Mouse (Mus musculus) gastrocnemius, adult 2 months (tissue): ENCODE results near the gene Krt18. TPM values are rescaled to one million over a fixed set of nuclear protein-coding genes. Genes with fewer than 3 reads are reported as not detected.
"Not testable (repeated sequence)": the region's sequence is repeated elsewhere in the genome, so short reads cannot be mapped to it uniquely, and the experiment has no call there.

ENCODE experiments used
- DNase-seq: peaks from one replicate; pipeline ENCODE4 v3.0.0; 2022
- H3K27ac ChIP-seq: fragments of 200-600 bp; 2 replicates; pipeline ENCODE4 v1.8.1; 2022; ENCODE audit warnings: mild to moderate bottlenecking
- H3K4me3 ChIP-seq: fragments of 200-600 bp; 2 replicates; pipeline ENCODE4 v1.8.1; 2022; ENCODE audit warnings: mild to moderate bottlenecking, moderate library complexity
- CTCF ChIP-seq: fragments of 200-600 bp; IDR thresholded peaks from 2 replicates; pipeline ENCODE4 v1.8.1; 2022; ENCODE audit warnings: antibody characterized with exemption, mild to moderate bottlenecking, moderate library complexity
- intact Hi-C: fragments of 180-260 bp; cut with DNase I; formaldehyde crosslinking; loops from one replicate; pipeline ENCODE4 v1.15.1; 2025
- long read RNA-seq, 2 experiments: library from polyadenylated mRNA; stranded (forward); transcript quantifications; one replicate each; pipeline ENCODE4 v2.0.0; 2021
- total RNA-seq, 2 experiments: library from RNA; stranded (reverse); gene quantifications; 2 replicates each; pipeline ENCODE4 v1.2.3; 2021

Gene Krt18
- total RNA-seq: under 1 TPM in 1 of 2 experiments, not detected in 1; 0.33 TPM
- long read RNA-seq, experiment 1: 0 reads
- long read RNA-seq, experiment 2: 0 reads

DNA sequence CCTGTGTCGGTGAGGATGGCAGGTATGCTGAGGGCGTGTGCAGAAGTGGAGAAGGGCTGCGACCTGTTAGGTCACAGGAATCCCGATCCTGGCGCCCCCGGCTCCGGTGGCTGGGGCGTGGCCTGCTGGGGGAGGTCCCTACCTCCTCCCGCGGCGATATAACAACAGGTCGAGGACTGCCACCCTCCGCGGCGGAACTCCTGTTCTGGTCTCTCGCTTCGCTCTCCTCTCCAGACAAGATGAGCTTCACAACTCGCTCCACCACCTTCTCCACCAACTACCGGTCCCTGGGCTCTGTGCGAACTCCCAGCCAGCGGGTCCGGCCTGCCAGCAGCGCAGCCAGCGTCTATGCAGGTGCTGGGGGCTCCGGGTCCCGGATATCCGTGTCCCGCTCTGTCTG lies at the start of gene Krt18:
Gene Krt18, plus strand, starts transcription at position 141 of the 400 bp plus-strand sequence.
- no peak for TF ChIP-seq CTCF
- intact Hi-C loops: no loop called here
- DNase-seq: no peak
- Histone ChIP-seq H3K27ac (no peak within 1 kb of the TSS), H3K4me3 (peak within 1 kb of the TSS; percentile 51)

DNA sequence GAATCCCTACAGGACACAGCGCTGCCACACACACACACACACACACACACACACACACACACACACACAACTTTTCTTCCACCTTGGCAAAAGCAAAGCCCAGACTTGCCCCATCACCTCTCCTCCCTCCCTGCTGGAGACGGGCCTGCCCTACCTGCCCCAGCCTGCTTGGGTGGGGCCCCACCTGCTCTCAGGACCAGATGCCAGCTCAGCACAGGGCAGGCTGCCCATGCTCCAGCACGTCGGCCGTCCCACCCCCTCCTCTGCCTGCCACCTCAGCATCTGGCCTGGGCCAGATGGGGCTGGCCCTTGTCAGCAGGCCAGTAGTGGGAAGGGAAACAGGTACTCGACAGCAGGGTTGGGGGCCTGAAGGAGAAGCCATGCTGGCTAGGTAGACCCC lies 47.1 kb upstream of the Krt18 start:
- intact Hi-C loops: loop anchor here (5.0 kb wide), 1 partner anchor 654 kb away; no protein-coding TSS in a partner anchor
- Histone ChIP-seq H3K27ac (peak overlapping the region; percentile 63), H3K4me3 (no peak overlapping the region)
- no peak for TF ChIP-seq CTCF
- DNase-seq: peak; percentile 75

DNA sequence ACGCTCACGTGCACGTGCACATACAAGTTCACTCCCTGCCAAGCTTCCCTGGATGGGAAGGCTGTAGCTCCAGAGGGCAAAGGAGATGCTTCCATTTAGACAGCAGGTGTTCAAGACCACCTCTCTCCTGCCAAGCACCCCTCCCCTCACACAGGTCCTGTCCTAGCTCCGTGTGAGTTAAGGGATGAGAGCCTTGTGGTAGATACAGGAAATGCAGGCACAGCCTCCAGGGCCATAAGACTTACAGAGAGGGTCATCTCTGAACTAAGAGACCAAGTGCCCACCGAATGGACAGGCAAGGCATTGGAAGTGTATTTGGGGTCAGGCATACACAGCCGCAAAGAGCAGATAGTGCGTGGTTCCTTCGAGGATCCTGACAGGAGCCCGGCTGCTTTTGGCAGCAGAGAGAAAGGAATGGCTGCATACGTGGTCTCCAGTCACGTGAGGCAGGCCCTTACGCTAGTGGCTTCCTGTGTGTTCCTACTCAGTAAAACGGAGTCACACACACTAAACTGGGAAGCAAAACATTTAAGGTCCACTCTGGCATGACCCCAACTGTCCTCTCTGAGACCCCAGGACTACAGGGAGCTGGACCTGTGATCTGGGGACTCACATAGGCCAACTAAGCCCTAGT lies 44.5 kb upstream of the Krt18 start:
- peak overlapping the region; percentile 55 for H3K4me3 ChIP-seq
- intact Hi-C loops: loop anchor here (5.0 kb wide), 1 partner anchor 656 kb away; no protein-coding TSS in a partner anchor
- TF ChIP-seq CTCF: no peak

DNA sequence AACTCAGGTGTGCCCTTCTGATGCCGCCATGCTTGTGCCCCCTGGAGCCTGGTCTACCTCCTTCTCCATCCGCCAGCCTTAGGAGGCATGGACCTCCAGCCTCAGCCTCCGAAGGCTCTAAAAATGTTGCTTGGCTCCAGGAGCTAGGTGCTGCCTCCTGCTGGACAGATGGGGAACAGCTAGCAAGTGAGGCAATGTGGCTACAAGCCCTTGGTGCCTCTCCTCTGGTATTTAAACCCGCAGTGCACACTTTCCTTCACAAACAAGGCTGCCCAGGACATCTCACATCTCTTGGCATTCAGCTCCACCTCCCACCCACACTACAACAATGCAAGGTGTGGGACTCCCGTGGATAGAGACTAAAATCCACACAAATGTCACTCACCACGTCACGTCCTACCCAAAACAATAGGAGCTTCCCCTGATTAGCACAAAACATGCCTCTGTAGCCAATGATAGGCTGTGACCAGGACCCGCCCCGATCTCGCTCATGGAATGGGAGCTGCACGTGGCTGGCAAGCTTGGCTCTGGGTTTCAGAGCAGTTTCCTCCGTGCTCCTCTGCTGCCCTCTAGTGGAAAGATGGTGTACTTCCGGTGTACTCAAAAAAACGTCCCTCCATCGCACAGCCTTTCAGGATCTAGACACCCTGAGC lies 43.9 kb upstream of the Krt18 start:
- Histone ChIP-seq H3K4me3 (peak overlapping the region; percentile 55), H3K27ac (peak overlapping the region; percentile 82)
- DNase-seq: peak; percentile 93
- intact Hi-C loops: loop anchor here (1.0 to 5.0 kb wide), 4 partner anchors 11 to 657 kb away; no protein-coding TSS in a partner anchor
- TF ChIP-seq CTCF: peak; percentile 76

More for the DNA sequence above, 44.5 kb upstream of the Krt18 start:
- peak overlapping the region; percentile 82 for H3K27ac ChIP-seq
- DNase-seq: no peak

DNA sequence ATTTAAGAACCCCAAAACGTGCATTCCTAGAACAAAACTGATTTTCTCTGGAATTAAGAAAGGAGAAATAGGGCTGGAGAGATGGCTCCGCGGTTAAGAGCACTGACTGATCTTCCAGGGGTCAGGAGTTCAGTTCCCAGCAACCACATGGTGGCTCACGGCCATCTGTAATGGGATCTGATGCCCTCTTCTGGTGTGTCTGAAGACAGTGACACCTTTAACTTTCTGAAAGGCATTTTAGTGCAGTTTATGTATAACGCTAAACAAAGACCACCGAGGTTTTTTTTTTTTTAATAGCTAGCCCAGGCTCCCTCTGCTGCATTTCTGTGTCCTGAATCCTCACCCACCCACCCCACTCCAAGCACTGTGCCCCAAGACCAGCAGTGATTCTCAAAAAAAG lies 43.2 kb upstream of the Krt18 start:
- H3K27ac ChIP-seq: peak overlapping the region; percentile 82
- TF ChIP-seq CTCF: no peak
- no peak overlapping the region for H3K4me3 ChIP-seq
- intact Hi-C loops: loop anchor here (1.0 to 5.0 kb wide), 4 partner anchors 11 to 657 kb away; no protein-coding TSS in a partner anchor
- DNase-seq: no peak

DNA sequence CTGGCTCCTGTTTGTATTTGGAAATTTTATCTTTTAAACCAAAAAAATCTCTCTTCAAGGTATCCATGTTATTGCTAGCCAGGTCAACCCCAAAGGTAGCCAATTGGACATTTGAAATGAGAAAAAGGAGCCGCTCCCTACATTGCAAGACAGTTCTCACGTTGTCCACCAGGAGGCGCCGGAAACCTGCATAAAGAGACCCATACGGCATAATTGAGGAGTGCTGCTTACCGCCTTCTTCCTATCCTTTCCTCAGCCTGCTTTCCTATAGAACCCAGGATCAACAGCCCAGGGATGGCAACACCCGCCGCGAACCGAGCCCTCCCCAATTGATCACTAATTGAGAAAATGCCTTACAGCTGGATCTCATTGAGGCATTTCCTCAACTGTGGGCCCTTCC lies 39.9 kb upstream of the Krt18 start:
- peak; percentile 96 for TF ChIP-seq CTCF
- DNase-seq: peak; percentile 85
- no peak overlapping the region for H3K4me3 ChIP-seq
- intact Hi-C loops: loop anchor here (1.0 kb wide), 1 partner anchor 77 kb away; no protein-coding TSS in a partner anchor
- no peak overlapping the region for H3K27ac ChIP-seq

DNA sequence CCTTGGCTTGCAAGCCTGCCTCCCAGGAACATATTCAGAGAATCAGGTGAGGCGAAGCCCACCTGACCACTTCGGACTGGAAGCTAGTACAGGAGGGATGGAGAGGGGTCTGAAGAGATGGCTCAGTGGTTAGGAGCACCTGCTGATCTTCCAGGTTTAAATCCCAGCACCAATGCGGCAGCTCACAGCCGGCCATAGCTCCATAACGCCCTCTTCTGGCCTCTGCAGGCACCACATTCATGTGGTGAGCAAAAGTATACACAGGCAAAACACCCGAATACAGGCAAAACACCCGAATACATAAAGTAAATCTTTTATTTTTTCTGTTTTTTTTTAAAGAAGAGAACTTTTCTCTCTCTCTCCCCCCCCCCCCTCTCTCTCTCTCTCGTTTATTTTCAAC lies 39.3 kb upstream of the Krt18 start:
- Histone ChIP-seq H3K27ac (no peak overlapping the region), H3K4me3 (no peak overlapping the region)
- no peak for DNase-seq
- TF ChIP-seq CTCF: no peak
- intact Hi-C loops: loop anchor here (1.0 kb wide), 1 partner anchor 77 kb away; no protein-coding TSS in a partner anchor

DNA sequence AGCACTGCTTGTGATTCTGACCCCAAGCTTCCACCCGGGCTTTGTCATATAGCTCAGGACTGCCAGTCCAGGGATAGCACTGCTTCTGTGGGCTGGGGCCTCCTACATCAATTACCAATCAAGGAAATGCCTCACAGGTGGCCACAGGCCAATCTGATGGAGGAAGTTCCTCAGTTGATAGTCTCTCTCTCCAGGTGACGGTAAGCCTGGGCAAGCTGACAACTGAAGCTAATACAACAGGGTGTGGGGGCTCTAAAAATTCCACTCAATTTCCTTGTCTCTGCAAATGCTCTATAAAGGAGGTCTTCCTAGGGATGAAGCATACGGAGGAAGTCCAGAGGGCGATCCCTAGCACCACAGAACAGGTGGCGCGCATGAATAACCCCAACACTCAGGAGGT lies 37.0 kb upstream of the Krt18 start:
- Histone ChIP-seq H3K4me3 (no peak overlapping the region), H3K27ac (no peak overlapping the region)
- DNase-seq: no peak
- no peak for TF ChIP-seq CTCF
- intact Hi-C loops: no loop called here

DNA sequence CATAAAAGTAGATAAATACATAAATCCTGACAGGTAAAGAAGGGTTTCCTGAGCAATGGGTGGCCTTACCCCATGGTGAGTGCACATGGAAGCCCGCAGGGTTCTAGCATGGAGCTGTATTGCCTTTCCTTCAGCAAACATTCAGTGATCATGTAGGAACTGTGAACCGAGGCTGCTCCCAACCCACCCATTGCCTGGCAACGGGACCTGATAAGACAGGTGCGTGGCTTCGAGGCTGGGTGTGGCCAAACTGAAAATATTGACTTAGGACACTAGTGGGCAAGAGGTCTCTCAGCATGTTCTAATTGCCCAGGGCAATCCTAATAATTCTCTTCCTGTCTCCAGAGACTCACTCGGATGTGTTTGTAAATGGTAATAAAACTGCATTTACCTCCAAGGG lies 33.6 kb upstream of the Krt18 start:
- intact Hi-C loops: no loop called here
- TF ChIP-seq CTCF: no peak
- no peak for DNase-seq
- Histone ChIP-seq H3K27ac (no peak overlapping the region), H3K4me3 (no peak overlapping the region)

DNA sequence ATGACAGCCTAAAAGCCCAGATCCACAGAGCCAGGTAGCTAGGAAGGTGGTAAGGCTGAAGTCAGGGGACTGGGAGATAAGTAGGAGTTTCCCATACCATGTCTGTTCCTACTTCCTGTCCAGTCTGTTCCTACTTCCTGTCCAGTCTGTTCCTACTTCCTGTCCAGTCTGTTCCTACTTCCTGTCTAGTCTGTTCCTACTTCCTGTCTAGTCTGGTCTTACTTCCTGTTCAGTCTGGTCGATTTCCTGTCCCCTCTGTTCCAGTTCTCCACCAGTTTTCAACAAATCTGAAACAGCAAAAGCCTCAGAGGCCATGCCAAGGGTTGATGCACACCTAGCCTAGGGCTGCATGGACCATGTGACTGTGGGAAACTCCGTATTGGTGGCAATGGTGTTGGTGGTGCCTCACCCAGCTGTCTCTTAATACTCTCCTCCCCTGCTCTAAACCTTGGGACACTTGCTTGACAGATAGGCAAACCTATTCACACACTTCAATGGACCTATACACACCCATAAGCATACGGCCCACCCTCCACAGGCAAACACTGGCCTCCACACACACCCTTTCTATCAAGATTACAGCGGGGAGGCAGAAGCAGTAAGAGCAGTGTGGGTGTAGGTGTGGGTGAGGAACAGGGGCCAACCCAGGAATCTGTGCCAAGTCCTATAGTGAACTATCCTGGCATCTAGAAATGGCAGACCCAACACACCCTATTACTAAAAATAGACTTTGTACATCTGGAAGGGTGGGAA lies 32.3 kb upstream of the Krt18 start:
- intact Hi-C loops: loop anchor here (5.0 kb wide), 1 partner anchor 37 kb away; no protein-coding TSS in a partner anchor
- no peak overlapping the region for H3K27ac ChIP-seq
- TF ChIP-seq CTCF: no peak
- no peak for DNase-seq
- H3K4me3 ChIP-seq: no peak overlapping the region

DNA sequence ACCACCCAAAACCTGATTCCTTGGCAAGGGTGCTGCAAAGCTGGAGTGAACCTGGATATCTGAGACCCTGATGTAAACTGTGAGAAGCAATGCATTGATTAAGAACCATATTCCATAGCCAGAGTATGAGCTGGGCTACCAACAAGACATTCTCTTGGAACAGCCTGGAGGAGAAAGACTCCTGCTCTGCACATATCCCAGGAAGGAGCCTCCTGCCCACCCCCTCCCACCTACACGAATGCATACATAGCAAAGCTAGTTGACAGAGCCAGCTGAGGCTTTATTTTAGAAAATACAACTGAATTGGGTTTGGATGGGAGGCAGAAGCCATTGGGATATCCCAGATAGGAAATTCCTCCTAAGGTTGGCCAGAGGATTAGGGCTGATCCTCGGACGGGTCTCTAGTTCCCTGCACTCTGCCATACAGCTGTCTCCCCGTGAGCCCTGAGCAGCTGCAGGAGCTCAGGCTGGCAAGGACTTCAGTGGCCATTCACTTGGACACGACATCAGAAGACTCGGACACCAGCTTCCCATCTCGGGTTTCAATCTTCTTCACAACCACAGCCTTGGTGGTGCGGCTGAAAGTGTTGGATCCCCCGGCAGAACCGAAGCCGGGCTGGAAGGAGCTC lies 31.4 kb upstream of the Krt18 start:
- peak; percentile 54 for DNase-seq
- not testable (repeated sequence) for H3K27ac ChIP-seq, H3K4me3 ChIP-seq
- intact Hi-C loops: loop anchor here (5.0 kb wide), 1 partner anchor 36 kb away; no protein-coding TSS in a partner anchor

DNA sequence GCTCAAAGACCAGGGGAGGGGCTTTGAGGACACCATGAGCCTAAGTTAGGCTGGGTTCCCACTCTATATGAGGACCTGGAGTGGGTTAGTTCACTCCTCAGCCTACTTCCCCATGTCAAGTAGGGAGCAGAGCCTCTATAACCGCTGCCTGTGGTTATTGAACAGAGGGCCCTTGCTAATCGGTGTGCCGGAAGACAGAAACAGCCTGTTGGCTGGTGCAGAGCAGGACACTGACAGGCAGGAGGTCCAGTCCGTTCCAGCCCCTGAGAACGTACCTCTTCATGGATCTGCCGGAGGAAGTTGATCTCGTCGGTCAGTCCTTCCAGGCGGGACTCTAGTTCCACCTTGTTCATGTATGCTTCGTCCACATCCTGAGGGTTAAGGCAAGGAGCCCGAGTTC lies 28.8 kb upstream of the Krt18 start:
- Histone ChIP-seq H3K27ac (no peak overlapping the region), H3K4me3 (no peak overlapping the region)
- TF ChIP-seq CTCF: no peak
- no peak for DNase-seq
- intact Hi-C loops: loop anchor here (5.0 kb wide), 1 partner anchor 33 kb away; no protein-coding TSS in a partner anchor
